In the genomic region with DNA sequence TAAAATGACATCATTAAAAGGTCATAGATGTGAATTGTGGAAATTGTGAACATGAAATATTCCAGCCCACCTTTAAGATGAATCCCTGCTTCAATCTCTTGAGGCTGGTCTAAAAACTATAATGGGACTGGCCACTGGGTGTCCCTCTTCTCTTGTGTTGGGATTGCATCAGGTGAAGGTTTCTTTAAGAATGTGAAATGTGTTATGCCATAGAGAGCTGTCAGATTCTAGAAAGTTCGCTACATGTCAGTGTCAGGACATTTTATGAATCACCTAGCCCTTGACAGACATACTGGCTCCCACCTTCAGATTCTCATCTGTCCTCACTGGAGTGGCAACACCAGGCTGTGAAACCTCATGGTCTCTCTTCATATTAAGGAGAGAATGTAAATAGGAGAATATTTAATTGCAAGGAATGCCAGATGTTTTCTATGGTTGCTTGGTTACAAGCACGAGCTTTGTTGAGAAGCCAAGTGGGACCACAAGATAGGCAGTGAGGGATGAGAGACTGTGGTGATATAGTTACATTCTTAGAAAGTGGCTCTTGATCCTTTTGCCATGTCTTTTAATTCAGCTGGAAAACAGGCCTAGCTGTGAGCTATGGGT, we compare ENCODE assay signal across 9 mouse cellular contexts.
DNase-seq lines count a peak whose midpoint lies in the region; ATAC-seq and TF ChIP-seq lines count a peak whose summit lies in the region.
"Had no signal": no experiment of that assay in that cellular context is flagged by ENCODE, and none has a peak within 500 bp of the region (broad histone marks: within the 10 kb centered on the region; RNA-seq: fewer than 3 reads in every experiment).

No protein-coding gene starts in this region.

- H3K36me3 ChIP-seq in hindbrain, embryonic 10.5 days = no peaks in the 10 kb centered on the region
- H3K36me3 ChIP-seq in hindbrain, embryonic 12.5 days = no peaks in the 10 kb centered on the region
- H3K36me3 ChIP-seq in forebrain, embryonic 16.5 days (ENCODE audit: control insufficient read depth, insufficient read depth) = no peaks in the 10 kb centered on the region
- H3K36me3 ChIP-seq in midbrain, postnatal 0 days (ENCODE audit: insufficient read depth, low read length) = no peaks in the 10 kb centered on the region

- peaks cover 5% of the 10 kb centered on the region; the same call in 1 of the 2 replicates for H3K4me1 ChIP-seq in hindbrain, embryonic 10.5 days (replicated peaks)
- no peaks in the 10 kb centered on the region for H3K4me1 ChIP-seq in hindbrain, embryonic 12.5 days
- peaks cover 3% of the 10 kb centered on the region; the same call in 1 of the 2 replicates for H3K4me1 ChIP-seq in forebrain, embryonic 16.5 days (replicated peaks; ENCODE audit: control insufficient read depth, insufficient read depth, low read length)
- no peaks in the 10 kb centered on the region for H3K4me1 ChIP-seq in midbrain, postnatal 0 days (ENCODE audit: insufficient read depth, low read length)

- 41% methylated on average over 2 of the region's 2 CpGs for whole genome bisulfite sequencing in hindbrain, embryonic 10.5 days
- 36% methylated on average over 2 of the region's 2 CpGs for WGBS in hindbrain, embryonic 12.5 days
- WGBS in forebrain, embryonic 16.5 days = 31% methylated on average over 2 of the region's 2 CpGs
- 21% methylated on average over 2 of the region's 2 CpGs for WGBS in midbrain, postnatal 0 days

- no peak overlapping the region for H3K27ac ChIP-seq in hindbrain, embryonic 10.5 days
- no peak overlapping the region for H3K27ac ChIP-seq in hindbrain, embryonic 12.5 days
- no peak overlapping the region for H3K27ac ChIP-seq in forebrain, embryonic 16.5 days (ENCODE audit: low read length)
- no peak overlapping the region for H3K27ac ChIP-seq in midbrain, postnatal 0 days (ENCODE audit: low read depth, low read length)
- H3K27ac ChIP-seq: liver, embryonic 14.5 days had no signal

- peak; percentile 6 for DNase-seq in hindbrain, embryonic 10.5 days (ENCODE audit: low spot score)
- DNase-seq in adrenal gland, adult 2 months = peak; percentile 26
- peak; percentile 67 for DNase-seq in midbrain, postnatal 0 days (ENCODE audit: low spot score)
- no peak for DNase-seq in ovary, adult 18-20 months (ENCODE audit: low spot score)
- DNase-seq in T-cell, adult 2 months (ENCODE audit: low spot score) = no peak

- no peak overlapping the region for H3K4me3 ChIP-seq in hindbrain, embryonic 10.5 days
- H3K4me3 ChIP-seq in hindbrain, embryonic 12.5 days = no peak overlapping the region
- no peak overlapping the region for H3K4me3 ChIP-seq in forebrain, embryonic 16.5 days (replicated peaks; ENCODE audit: low read length)
- no peak overlapping the region for H3K4me3 ChIP-seq in midbrain, postnatal 0 days (ENCODE audit: low read depth, low read length)

- H3K9me3 ChIP-seq in hindbrain, embryonic 10.5 days = no peaks in the 10 kb centered on the region
- no peaks in the 10 kb centered on the region for H3K9me3 ChIP-seq in hindbrain, embryonic 12.5 days (replicated peaks)
- no peaks in the 10 kb centered on the region for H3K9me3 ChIP-seq in forebrain, embryonic 16.5 days (ENCODE audit: control insufficient read depth, low read length)
- H3K9me3 ChIP-seq in midbrain, postnatal 0 days (ENCODE audit: low read length) = no peaks in the 10 kb centered on the region

- no peak overlapping the region for H3K4me2 ChIP-seq in hindbrain, embryonic 12.5 days (replicated peaks)
- H3K4me2 ChIP-seq in forebrain, embryonic 16.5 days (ENCODE audit: low read length) = no peak overlapping the region
- no peak overlapping the region for H3K4me2 ChIP-seq in midbrain, postnatal 0 days (ENCODE audit: low read depth, low read length, poor library complexity, severe bottlenecking)

- ATAC-seq in hindbrain, embryonic 12.5 days (ENCODE audit: low FRiP score) = no peak
- 0 out of 2 replicates have a peak, but pooled peaks have one; percentile 38 for ATAC-seq in forebrain, embryonic 16.5 days
- no peak for ATAC-seq in midbrain, postnatal 0 days (ENCODE audit: low FRiP score)
- ATAC-seq in CD4-positive, CD25-positive, alpha-beta regulatory T cell, adult 4 months = no peak

- TF ChIP-seq CTCF in midbrain, postnatal 0 days (IDR thresholded peaks at IDR 0.05) = peak; percentile 84

- no peak overlapping the region for H3K9ac ChIP-seq in hindbrain, embryonic 12.5 days
- no peak overlapping the region for H3K9ac ChIP-seq in forebrain, embryonic 16.5 days (replicated peaks; ENCODE audit: low read depth, low read length)
- no peak overlapping the region for H3K9ac ChIP-seq in midbrain, postnatal 0 days (replicated peaks; ENCODE audit: low read length, poor library complexity, severe bottlenecking)
- H3K9ac ChIP-seq: liver, embryonic 14.5 days had no signal

- no peaks in the 10 kb centered on the region for H3K27me3 ChIP-seq in hindbrain, embryonic 10.5 days (ENCODE audit: insufficient read depth, poor library complexity, severe bottlenecking)
- no peaks in the 10 kb centered on the region for H3K27me3 ChIP-seq in hindbrain, embryonic 12.5 days
- no peaks in the 10 kb centered on the region for H3K27me3 ChIP-seq in forebrain, embryonic 16.5 days (replicated peaks; ENCODE audit: control insufficient read depth, insufficient read depth, low read length)
- H3K27me3 ChIP-seq in midbrain, postnatal 0 days (ENCODE audit: insufficient read depth, low read length) = no peaks in the 10 kb centered on the region

Comparison
In these comparisons a context has a peak if more than half of its experiments do, and no peak if none do; other contexts are left out.
1. DNase-seq: peak in hindbrain, embryonic 10.5 days (single experiment), adrenal gland, adult 2 months (single experiment) and midbrain, postnatal 0 days (single experiment); none in ovary, adult 18-20 months (single experiment) and T-cell, adult 2 months (single experiment).